Mouse (Mus musculus): ENCODE measurements at regions not wholly inside any gene's neighbourhood (a gene's known extent, or its start where the extent isn't known, plus 50 kb on each side); places are given as distances from the start of the nearest gene placed in this dataset.

- no peaks in the 10 kb centered on the region for H3K4me1 ChIP-seq (ENCODE audit: control insufficient read depth, insufficient read depth, insufficient read length, low read length)
- WGBS, result 68% methylated on average over 5 of the region's 5 CpGs
- no peaks in the 10 kb centered on the region for H3K27me3 ChIP-seq (ENCODE audit: control insufficient read depth, insufficient read depth, low read length)
- no peak for TF ChIP-seq CTCF (IDR thresholded peaks at IDR 0.05; ENCODE audit: extremely low read depth, insufficient read length, insufficient replicate concordance, low read depth, low read length)
- TF ChIP-seq POLR2A (IDR thresholded peaks at IDR 0.05; ENCODE audit: low read depth, low read length), result no peak
- no peaks in the 10 kb centered on the region for H3K36me3 ChIP-seq (ENCODE audit: control insufficient read depth, insufficient read depth, low read length)
- no peak overlapping the region for H3K4me3 ChIP-seq (ENCODE audit: low read depth, low read length)
- H3K27ac ChIP-seq (ENCODE audit: insufficient read depth, low read depth, low read length), result no peak overlapping the region
These were observed 211.2 kb downstream of the Ajap1 start for GRCm38 (mm10) chr4:153271376-153271775.

DNA sequence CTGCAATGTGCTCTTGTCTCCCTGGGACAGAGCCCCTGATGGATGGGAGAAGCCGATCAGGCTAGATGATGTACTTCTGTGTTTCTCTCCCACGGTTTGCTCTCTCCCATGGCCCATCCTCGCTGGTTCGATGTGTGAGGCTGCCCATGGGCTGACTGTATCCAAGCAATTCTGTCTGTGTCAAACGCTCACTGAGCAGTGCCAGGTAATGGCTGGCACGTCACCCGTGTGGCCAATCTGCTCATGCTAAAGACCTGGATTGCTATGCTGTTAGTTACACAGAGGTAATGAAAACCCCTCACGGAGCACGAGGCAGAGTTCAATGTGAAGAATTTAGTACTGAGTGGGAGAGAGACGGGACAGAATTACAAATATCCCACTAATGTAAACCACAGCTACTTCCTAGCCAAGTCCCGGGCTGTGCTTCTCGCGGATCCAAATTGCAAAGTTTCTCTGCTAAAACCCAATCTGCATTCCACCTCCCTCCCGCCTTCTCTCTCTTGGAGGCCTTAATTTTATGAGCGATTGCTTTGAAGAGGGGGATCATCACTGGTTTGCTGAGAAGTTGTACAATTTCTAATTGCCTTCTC is 219.3 kb downstream of the Ajap1 start:
- Histone ChIP-seq H3K4me3 (ENCODE audit: low read depth, low read length) (no peak overlapping the region), H3K27me3 (ENCODE audit: control insufficient read depth, insufficient read depth, low read length) (no peaks in the 10 kb centered on the region), H3K36me3 (ENCODE audit: control insufficient read depth, insufficient read depth, low read length) (no peaks in the 10 kb centered on the region), H3K4me1 (ENCODE audit: control insufficient read depth, insufficient read depth, insufficient read length, low read length) (no peaks in the 10 kb centered on the region), H3K27ac (ENCODE audit: insufficient read depth, low read depth, low read length) (no peak overlapping the region)
- TF ChIP-seq POLR2A (IDR thresholded peaks at IDR 0.05; ENCODE audit: low read depth, low read length) (no peak), CTCF (IDR thresholded peaks at IDR 0.05; ENCODE audit: extremely low read depth, insufficient read length, insufficient replicate concordance, low read depth, low read length) (no peak)
- WGBS, result 75% methylated on average over 15 of the region's 15 CpGs

DNA sequence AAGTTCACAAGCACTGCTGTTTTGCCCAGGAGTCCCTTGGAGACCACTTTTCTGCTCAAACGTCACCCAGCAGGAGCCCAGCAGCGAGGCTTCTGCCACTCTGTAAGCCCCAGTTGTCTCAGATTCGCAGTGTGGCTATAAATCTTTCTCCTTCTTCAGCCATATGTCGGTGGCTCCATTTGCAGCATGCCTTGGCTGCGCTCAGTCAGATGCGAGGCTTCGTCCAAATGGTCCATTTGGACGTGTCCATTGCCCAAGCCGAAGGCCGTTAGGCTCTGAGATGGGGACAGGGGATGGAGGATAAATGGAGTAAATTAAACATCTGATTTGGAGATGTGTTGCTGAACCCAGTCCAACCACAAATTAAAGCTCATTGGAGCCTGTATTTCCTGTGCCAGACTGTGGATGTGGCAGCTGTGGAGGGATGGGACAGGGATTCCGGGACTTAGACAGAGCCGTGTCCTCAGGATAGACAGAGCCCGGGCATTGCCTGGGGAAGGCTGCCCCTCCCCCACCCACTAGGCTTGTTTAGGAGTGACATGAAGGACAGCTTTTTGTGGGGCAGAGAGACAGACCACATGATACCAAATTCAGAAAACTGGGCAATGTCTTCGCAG is 221.6 kb downstream of the Ajap1 start:
- no peaks in the 10 kb centered on the region for H3K27me3 ChIP-seq (ENCODE audit: control insufficient read depth, insufficient read depth, low read length)
- WGBS, result 70% methylated on average over 14 of the region's 14 CpGs
- H3K4me1 ChIP-seq (ENCODE audit: control insufficient read depth, insufficient read depth, insufficient read length, low read length), result no peaks in the 10 kb centered on the region
- TF ChIP-seq CTCF (IDR thresholded peaks at IDR 0.05; ENCODE audit: extremely low read depth, insufficient read length, insufficient replicate concordance, low read depth, low read length) (no peak), POLR2A (IDR thresholded peaks at IDR 0.05; ENCODE audit: low read depth, low read length) (no peak)
- no peak overlapping the region for H3K27ac ChIP-seq (ENCODE audit: insufficient read depth, low read depth, low read length)
- no peaks in the 10 kb centered on the region for H3K36me3 ChIP-seq (ENCODE audit: control insufficient read depth, insufficient read depth, low read length)
- H3K4me3 ChIP-seq (ENCODE audit: low read depth, low read length), result no peak overlapping the region

- no peaks in the 10 kb centered on the region for H3K4me1 ChIP-seq (ENCODE audit: control insufficient read depth, insufficient read depth, insufficient read length, low read length)
- no peak overlapping the region for H3K4me3 ChIP-seq (ENCODE audit: low read depth, low read length)
- H3K27me3 ChIP-seq (ENCODE audit: control insufficient read depth, insufficient read depth, low read length), result no peaks in the 10 kb centered on the region
- H3K27ac ChIP-seq (ENCODE audit: insufficient read depth, low read depth, low read length), result no peak overlapping the region
- WGBS, result 34% methylated on average over 3 of the region's 3 CpGs
- no peaks in the 10 kb centered on the region for H3K36me3 ChIP-seq (ENCODE audit: control insufficient read depth, insufficient read depth, low read length)
- TF ChIP-seq POLR2A (IDR thresholded peaks at IDR 0.05; ENCODE audit: low read depth, low read length) (no peak), CTCF (IDR thresholded peaks at IDR 0.05; ENCODE audit: extremely low read depth, insufficient read length, insufficient replicate concordance, low read depth, low read length) (no peak)
These were observed 230.7 kb downstream of the Ajap1 start for GRCm38 (mm10) chr4:153251943-153252342.

DNA sequence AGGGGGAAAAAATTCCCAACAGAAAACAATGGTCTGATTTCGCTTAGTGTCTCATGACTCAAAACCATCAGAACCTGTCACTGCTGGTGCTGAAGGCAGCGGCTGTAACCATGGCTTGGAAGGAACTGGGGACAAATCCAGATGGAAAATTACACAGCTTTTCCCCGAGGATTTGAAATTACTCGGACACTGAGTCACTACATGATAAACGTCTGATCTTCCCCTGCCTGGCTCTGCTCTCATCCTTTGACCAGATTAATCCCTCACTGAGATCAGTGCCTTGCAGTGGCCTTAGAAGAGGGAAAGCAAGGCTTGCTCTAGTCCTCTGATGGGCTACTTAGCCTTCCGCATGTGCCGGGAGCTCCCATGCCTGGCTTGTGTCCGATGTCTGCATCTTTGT is 231.3 kb downstream of the Ajap1 start:
- no peak overlapping the region for H3K4me3 ChIP-seq (ENCODE audit: low read depth, low read length)
- no peak overlapping the region for H3K27ac ChIP-seq (ENCODE audit: insufficient read depth, low read depth, low read length)
- H3K27me3 ChIP-seq (ENCODE audit: control insufficient read depth, insufficient read depth, low read length), result no peaks in the 10 kb centered on the region
- H3K36me3 ChIP-seq (ENCODE audit: control insufficient read depth, insufficient read depth, low read length), result no peaks in the 10 kb centered on the region
- TF ChIP-seq CTCF (IDR thresholded peaks at IDR 0.05; ENCODE audit: extremely low read depth, insufficient read length, insufficient replicate concordance, low read depth, low read length) (no peak), POLR2A (IDR thresholded peaks at IDR 0.05; ENCODE audit: low read depth, low read length) (no peak)
- 68% methylated on average over 8 of the region's 8 CpGs for WGBS
- H3K4me1 ChIP-seq (ENCODE audit: control insufficient read depth, insufficient read depth, insufficient read length, low read length), result no peaks in the 10 kb centered on the region

GRCm38 (mm10) chr4:153236680-153237079 is 245.9 kb downstream of the Ajap1 start:
- Histone ChIP-seq H3K4me1 (ENCODE audit: control insufficient read depth, insufficient read depth, insufficient read length, low read length) (no peaks in the 10 kb centered on the region; the same call in 1 of the 2 replicates), H3K36me3 (ENCODE audit: control insufficient read depth, insufficient read depth, low read length) (no peaks in the 10 kb centered on the region), H3K27ac (ENCODE audit: insufficient read depth, low read depth, low read length) (no peak overlapping the region), H3K27me3 (ENCODE audit: control insufficient read depth, insufficient read depth, low read length) (no peaks in the 10 kb centered on the region), H3K4me3 (ENCODE audit: low read depth, low read length) (no peak overlapping the region)
- 22% methylated on average over 12 of the region's 12 CpGs for WGBS
- no peak for TF ChIP-seq CTCF (IDR thresholded peaks at IDR 0.05; ENCODE audit: extremely low read depth, insufficient read length, insufficient replicate concordance, low read depth, low read length)
- TF ChIP-seq POLR2A (IDR thresholded peaks at IDR 0.05; ENCODE audit: low read depth, low read length), result no peak

DNA sequence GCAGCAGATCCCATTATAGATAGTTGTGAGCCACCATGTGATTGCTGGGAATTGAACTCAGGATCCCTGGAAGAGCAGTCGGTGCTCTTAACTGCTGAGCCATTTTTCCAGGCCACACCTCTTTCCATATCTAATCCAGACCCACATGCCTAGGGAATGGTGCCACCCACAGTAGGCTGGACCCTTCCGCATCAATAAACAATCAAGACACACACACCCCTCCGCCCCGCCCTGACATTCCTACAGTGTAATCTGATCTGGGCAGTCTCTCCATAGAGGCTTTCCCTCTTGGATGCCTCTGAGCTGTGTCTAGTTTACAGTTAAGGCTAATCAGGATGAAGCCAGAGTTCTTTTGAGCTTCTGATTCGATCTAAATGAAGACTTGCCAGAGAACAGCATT is 248.8 kb downstream of the Ajap1 start:
- H3K4me3 ChIP-seq (ENCODE audit: low read depth, low read length), result no peak overlapping the region
- TF ChIP-seq POLR2A (IDR thresholded peaks at IDR 0.05; ENCODE audit: low read depth, low read length), result no peak
- no peaks in the 10 kb centered on the region for H3K4me1 ChIP-seq (ENCODE audit: control insufficient read depth, insufficient read depth, insufficient read length, low read length)
- H3K27me3 ChIP-seq (ENCODE audit: control insufficient read depth, insufficient read depth, low read length), result no peaks in the 10 kb centered on the region
- no peak overlapping the region for H3K27ac ChIP-seq (ENCODE audit: insufficient read depth, low read depth, low read length)
- 47% methylated on average over 5 of the region's 5 CpGs for WGBS
- no peaks in the 10 kb centered on the region for H3K36me3 ChIP-seq (ENCODE audit: control insufficient read depth, insufficient read depth, low read length)
